Mouse (Mus musculus): ENCODE results near the gene Rsu1.
"Not testable (repeated sequence)": the region's sequence is repeated elsewhere in the genome, so short reads cannot be mapped to it uniquely, and the experiment has no call there.

Rsu1 gene

DNA sequence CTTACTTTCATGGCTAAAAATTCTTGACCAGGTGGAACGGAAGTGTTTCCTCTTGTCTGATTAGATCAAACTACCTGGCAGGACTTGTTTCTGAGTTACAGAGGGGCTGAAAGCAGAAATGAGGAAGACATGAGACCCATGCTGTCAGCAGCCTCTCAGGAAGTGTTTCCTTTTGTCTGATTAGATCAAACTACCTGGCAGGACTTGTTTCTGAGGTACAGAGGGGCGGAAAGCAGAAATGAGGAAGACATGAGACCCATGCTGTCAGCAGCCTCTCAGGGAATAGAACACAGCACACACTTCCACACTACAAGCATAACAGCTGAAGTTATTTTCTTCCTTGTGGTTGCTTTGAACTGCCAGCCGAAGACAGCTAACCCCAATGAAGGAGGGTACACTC, 46.7 kb downstream of the Rsu1 start:
- DNase-seq (ENCODE audit: low read depth), result no peak

DNA sequence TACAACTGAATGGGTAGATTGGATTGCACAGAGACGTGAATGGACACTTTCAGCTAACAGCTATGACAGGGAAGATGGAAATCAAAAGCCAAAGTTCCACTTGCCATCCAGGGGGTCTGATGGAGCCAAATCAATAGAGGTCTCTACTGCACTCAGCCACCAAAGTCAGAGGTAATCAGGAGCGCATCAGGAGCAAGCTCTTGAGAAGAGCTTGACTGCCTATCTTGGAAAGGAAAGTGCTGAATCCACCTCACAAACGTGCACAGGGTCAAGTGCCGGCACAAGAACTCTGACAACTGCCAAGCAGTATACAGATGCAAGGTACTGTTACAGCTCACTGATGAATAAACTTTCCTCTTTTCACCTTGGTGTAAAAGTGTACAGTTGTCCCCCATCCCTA, 47.8 kb downstream of the Rsu1 start:
- DNase-seq (ENCODE audit: low read depth), result no peak

DNA sequence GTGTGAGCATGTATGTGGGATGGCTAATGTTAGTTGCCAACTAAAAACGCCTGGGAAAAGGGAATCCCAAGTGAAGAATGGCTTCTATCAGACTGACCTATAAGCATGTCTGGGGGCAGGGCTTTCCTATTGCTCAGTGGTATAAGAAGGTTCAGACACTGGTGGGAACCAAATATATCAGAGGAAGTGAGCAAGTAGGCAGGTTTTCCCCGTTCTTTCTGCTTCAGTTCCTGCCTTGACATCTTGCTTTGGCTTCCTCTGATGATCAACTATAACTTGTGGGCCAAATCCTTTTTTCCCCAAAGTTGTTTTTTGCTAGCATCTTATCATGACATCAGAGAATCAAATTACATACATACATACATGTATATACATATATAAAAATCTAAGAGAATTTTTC, 51.1 kb downstream of the Rsu1 start:
- DNase-seq (ENCODE audit: low read depth), result no peak

DNA sequence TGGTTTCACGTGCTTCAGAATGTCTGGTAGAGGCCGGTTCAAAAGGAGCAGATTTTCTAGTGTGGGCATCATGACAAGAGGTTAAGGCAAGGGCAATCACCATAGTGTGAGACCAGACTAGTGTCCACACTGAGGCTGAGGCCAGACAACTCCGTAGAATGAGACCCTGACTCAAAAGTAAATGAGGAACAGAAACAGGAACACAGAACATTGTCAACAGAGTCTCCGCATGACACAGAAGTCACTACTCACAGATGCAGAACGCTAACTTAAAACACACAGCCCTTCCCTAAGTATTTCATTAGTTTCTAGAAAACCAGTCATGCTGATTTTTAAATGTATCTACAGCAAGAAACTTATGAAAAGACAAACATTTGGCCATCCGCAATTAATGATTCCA, 53.1 kb downstream of the Rsu1 start:
- no peak for DNase-seq (ENCODE audit: low read depth)

DNA sequence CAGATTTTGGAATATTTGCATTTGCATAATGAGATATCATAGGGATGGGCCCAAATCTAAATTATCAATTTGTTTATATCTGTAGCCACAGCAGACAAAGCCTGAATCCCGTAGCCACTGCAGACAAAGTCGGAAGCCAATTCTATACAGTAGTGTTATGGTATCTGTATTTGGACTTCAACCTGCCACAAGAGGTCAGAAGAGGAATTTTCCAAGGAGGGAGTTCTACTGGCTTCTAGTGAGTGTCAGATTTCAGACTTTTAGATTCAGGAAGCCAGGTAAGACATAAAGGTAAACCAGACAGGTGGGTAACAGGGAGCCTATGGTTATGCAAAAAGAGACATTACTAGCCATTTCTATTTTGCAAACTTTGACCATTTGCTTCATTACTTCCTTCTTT, 64.4 kb downstream of the Rsu1 start:
- DNase-seq (ENCODE audit: low read depth), result no peak

DNA sequence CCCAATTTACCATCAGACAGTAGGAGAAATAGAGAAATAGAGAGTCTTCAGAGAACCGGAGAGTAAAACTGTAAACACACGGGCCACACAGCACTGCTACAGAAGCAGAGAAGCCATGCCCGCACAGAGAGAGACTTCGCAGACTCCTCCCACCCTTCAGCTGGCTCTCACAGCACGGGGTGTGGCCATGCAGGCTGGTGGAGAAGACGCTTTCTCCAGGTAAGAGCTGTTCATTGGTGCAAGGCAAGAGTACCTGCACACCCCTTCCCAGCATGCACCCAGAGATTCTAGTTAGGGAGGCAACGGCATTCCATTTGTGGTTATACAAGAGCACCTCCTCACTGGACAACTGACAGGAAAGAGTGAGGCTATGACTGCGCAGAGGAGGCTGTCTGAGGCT, 64.8 kb downstream of the Rsu1 start:
- DNase-seq (ENCODE audit: low read depth), result no peak

DNA sequence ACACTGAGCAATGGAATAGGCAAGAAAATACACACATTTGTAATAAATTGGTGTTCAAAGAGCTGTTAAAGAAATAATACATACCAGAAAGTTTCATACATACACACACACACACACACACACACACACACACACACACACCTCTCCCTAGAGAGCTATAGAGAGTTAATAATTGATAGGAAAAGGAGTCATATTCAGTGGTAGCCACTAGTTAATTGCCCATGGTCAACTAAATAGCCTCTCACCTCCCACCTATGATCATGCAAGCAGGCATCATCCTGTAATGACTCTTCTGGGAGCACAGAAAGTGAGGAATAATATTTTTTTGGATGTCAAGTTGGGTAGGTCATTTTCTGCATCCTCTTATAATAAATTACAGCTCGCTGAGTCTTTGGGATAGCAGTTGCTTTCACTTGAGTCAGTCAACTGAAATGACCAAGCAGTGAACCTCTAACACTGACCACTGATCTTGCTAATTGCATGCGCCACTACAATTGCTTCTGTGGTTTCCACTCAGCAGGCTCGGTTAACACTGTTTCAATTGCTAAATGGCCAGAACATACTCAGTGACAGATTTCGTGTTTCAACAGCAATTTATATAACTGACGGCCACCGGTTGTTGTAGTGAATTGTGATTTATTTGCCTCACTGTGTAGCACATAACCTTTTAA, 68.3 kb downstream of the Rsu1 start:
- no peak for DNase-seq (ENCODE audit: low read depth)

DNA sequence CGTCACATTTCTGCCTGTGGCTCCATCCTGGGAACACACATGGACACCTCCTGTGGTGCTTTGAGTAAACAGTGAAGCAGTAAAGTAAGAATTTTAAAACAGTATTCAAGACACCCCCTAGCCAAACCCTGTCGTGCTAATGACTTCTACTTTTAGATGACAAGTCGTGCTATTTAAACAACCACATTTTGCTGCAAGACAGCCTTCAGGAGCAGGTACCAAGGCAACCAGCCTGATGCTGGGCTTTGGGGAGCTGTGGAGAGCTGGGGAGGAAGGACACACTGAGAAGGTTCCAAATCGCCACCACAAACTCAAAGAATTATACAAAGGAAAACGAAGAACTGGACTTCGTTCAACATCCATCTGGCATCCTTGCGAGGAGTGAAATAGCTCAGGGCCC, 71.5 kb downstream of the Rsu1 start:
- DNase-seq (ENCODE audit: low read depth), result no peak

DNA sequence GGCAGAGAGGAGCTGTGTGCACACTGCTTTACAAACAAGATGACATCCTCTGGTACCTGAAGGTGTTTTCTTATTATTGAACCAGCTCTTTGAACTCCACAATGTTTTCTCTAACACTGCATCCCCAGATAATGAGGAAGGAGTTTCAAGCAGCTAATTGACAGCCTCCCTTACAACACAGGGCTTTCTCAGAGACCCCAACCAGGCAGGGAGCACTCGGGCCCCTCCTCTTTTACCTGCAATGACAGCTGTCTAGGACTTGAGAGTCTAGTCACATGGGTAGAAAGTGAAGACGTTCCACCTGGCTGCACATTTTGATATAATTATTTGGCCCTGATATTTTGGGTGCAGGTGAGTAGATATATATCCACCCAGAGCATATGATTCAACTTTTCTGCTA, 72.2 kb downstream of the Rsu1 start:
- no peak for DNase-seq (ENCODE audit: low read depth)

DNA sequence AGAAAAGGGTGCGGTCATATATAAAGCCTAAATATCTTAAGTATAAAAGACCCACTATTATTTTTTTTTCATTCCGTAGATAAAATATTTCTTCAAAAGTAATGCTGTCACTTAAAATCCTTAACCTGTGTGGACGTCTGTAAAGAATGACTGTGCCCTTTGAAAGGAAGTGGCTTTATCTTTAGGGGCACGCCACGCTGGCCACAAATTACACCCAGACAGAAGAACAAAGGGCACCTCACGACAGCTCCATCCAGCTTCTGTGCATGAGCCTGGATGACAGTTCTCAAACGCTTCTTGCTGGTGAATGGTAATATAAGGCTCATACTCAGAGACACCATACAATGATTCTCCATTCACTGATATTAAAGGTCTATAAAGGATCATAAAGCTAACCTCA, 75.7 kb downstream of the Rsu1 start:
- no peak for DNase-seq (ENCODE audit: low read depth)

DNA sequence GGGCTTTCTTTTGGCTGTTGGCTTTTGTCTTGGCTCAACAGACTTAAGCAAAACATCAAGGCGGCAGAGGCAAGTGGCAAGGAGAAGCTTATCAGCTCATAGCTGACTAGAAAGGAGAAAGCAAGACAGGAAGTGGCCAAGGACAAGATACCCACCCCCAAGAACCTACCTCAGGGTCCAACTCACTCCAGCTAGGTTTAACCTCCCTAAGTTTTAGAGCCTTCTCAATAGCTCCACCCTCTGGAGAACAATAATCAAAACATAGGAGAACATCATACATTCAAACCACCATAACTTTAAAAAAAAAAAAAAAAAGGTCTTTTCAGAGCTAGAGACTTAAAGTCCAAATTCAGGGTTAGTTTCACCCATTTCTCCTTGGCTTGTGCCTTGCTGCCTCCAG, 79.1 kb downstream of the Rsu1 start:
- no peak for DNase-seq (ENCODE audit: low read depth)

DNA sequence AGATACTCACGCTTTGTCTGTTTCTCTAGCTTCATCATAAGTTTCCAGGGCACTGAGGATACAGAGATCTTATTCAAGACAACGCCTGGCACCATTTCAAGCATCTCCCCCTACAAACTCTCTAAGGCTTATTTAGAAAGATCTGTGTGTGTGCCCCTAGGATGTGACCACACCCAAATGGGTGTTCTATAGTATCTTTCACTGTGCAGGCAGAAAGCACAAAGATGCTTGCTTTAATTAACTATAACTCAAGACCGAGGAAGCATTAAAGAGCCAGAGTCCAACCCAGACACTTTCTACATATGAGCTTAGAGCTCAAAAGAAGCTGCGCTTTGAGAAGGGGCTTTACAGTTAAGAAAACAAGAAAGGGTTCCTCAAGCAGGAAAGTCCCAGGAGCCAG, 80.4 kb downstream of the Rsu1 start:
- no peak for DNase-seq (ENCODE audit: low read depth)

DNA sequence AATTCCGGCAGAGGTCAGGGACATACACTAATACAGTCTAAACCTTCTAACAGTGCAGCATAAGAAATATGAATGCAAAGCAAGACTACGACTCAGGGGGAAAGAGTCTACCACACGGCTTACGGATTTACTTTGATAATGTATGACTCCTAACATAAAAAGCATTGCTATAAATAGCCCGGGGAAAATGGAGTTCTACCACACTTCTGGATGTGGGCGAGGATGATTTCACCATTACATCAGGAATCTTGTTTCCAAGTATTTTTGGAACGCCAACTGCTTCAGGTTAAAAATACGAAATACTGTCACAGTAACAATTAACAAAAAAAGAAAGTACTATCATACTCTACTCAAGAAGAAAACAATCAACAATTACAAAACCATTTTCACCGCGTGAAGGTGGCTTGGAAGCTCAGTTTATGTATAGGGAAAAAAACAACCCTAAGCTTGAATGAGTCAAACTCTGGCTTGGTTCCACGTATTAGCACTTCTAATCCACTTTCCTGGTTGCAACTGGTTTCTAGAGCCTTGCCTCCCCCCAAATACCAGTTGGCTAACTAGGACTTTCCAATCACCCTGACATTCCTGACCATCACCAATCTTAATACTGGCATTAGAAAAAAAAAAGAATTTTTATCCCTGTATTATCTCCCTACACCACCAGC, 82.3 kb downstream of the Rsu1 start:
- DNase-seq (ENCODE audit: low read depth), result no peak

DNA sequence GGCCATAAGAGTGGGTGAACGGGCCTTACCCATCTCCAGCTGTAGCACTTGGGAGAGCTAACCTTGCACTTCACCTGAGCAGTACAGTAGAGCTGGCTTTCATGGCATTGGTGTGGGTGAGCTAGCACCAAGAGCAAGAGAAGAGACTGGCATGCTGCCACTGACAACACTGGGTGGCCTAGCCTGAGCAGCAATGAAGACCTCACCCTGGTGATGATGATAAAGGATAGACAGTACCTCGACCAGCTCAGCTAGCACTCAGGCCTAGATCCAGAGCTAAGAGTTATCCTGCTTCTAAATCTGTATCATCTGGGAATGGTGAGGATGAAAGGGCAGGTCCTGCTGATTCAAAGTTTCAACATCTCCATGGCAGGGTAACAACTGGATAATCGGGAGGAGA, 88.1 kb downstream of the Rsu1 start:
- no peak for DNase-seq (ENCODE audit: low read depth)

DNA sequence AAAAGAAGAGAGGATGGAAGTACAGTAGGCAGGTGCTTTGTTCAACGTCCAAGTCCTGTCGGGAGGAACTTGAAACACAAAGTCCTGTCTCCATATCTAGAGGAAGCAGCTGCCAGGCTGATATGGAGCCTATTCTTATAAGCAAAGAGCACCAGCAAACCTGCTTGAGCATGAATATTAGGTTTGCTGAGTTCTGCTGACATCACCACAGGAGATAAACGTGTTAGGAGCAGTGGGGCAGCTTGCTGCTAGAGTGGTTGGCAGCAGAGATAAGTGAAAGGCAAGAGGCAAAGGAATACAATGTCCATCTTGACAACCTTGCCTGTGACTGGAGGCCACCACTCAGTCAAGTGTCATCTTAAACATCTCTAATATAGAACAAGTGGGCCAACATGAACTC, 89.3 kb downstream of the Rsu1 start:
- DNase-seq (ENCODE audit: low read depth), result not testable (repeated sequence)

DNA sequence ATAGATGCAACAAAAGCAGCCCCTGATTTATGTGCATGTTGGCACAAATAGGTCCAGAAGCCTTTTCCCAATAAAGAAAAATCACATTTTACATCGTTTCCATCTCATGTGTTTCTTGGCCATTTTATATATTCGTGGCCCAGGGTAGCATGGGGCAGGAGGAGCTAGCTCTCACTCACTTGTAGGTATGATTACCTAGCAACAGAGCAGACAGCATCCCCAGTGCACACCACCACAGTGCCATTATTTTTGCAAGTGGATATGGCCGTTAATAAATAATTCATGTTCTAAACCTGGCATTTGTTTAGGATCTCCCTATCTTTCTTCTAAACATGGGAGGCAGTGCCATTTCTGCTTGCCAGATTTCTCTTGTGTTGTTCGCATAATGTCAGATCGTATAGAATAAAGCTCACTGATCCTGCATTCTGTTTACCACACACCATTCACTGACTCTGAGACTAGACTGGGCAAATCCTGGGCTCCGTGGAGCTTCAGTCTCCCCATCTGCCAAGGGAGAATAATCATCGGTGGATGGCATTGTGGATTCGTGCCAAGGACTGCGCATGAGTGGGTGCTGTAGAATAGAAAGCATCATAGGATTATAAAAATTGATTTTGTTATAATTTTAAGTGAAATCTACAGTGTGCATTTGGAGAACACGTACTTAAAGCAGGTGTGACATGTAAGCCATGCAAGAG, 93.4 kb downstream of the Rsu1 start:
- DNase-seq (ENCODE audit: low read depth), result no peak

DNA sequence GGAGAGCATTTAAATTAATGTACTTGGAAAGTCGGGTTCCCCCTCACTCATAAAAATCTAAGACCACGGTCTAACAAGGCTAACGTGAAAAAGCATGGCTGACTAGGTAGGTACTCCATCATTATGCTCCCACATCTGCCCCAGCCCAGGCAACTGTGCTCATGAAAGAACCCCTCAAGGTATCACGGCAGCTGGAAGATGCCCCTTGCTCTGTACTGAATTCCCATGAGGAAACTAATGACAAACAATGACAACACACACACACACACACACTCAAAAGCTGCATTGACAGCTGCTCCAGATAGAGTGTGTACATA, 95.0 kb downstream of the Rsu1 start:
- DNase-seq (ENCODE audit: low read depth), result no peak

DNA sequence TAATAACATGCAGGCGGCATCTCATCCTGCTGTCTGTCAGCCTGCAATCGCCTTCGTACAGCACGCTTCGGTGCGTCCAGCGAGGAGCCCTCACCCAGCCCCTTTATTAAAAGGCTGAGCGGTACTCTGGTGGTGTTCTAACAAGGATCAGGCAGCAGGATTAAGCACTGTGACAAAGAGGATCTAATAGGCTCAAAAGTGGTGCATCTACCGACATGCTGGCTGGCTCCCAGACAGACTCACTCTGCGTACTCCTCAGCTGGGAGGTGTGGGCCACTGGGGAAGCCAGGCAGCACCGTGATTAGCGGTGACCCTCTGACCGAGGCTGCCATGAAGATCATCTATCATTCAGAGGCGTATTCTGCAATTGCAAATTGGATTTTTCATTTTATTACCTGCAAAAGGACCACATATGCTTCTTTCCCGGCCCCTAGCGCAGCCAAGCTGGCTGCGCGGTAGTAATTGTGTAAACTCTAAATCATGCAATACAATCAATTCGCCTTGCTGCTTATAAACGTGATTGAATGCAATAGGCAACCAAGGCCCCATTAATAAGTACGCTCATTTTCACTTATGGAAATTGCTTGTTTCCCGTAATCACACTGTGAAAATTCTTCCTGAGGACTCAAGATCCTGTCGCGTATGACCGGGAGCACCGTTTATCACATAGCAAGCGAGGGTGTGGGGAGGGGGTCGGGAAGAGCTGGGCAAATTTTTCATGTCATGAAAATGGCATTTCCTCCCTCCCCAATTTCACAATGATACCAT, 95.5 kb downstream of the Rsu1 start:
- DNase-seq (ENCODE audit: low read depth), result no peak

DNA sequence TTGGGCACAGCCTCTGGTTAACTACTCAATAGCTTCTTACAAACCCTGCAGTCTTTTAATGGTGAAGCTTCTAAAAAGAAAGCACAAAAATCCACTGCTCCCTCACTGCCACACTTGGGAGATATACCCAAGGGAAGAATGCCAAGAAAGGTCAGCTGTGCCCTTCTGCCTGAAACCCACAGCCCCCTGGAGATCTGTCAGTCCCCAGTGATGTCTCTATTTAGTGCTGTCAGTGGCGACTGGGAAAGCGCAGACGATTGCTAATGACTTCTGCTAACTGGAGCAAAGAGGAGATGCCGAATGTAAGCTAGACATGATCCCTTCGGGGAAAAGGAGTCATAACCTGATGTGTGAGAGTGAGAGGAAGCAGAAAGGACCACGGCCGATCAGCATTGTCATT, 96.8 kb downstream of the Rsu1 start:
- no peak for DNase-seq (ENCODE audit: low read depth)

DNA sequence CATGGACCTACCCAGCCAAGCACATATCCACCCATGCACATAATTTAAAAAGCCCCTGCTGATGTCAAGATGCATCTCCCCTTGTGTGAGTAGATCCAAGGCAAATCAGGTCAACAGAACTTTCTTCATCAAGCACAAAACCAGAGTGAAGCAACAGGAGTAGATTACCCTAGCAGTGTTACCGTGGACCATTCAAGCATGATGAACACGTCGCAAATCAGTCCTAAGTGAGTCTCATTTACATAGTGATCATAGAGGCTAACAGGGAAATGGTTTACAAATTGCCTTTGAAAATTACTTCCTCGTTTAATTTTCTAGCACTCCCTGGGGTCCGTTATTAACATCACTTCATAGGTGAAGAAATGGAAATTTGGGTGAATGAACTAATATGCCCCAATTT, 100.6 kb downstream of the Rsu1 start:
- no peak for DNase-seq (ENCODE audit: low read depth)

DNA sequence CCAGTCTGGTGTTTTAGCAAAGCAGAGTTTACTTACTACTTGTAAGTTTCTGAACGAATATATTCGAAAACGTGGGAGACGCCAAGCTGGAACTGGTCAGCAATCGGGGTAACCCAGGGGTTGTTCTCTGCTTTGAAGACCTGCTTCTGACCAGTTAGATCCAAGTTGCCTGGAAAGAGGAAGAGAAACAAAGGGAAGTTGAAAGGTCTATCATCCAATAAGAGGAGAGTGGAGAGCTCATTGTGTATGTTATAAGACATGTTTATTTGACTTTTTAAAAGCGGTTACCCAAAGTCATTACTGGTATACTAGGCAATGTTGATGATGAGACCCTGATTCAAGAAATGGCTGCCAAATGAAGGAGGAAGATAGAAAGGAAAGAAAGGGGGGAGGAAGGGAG, 101.3 kb downstream of the Rsu1 start:
- no peak for DNase-seq (ENCODE audit: low read depth)

DNA sequence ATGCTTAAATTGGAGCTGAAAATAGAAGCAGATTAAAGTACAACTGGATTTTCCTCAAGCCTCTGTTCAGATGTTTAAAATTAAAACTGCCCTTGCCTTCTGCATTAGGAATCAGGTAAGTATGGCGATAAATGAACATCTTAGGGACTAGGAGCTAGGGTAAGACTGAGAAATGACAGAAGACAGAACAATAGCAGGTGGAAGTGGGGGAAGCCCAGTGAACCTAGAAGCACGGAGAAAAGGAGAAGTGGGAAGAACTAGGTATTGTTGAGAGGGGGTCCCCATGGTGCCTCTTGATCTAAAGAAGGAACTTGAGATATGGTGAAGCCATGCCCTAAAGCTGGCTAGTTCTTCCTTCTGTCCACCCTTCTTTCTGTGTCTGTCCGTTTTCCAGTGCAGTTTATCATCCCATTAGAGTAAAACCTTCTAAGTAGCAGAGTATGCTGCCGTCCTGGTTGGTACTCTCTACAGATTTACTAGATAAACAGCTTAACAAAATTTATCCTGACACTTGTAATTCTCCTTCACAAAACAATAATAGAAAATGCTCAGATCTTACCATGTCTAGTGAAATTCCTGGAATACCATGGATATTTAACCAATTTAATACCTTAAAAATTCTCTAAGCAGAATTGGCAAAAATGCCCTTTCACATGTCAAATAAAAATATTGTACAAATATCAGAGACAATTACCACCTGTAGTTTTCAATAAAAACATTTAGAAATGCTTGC, 101.9 kb downstream of the Rsu1 start:
- no peak for DNase-seq (ENCODE audit: low read depth)
